Mouse (Mus musculus): ENCODE results near the gene Irf1.

The Irf1 gene

GRCm38 (mm10) chr11:53813001-53813868 lies 43.4 kb downstream of the Irf1 start:
- peak; percentile 79 for DNase-seq

GRCm38 (mm10) chr11:53814810-53815209 lies 45.0 kb downstream of the Irf1 start:
- DNase-seq = no peak

GRCm38 (mm10) chr11:53816841-53817375 lies 47.1 kb downstream of the Irf1 start:
- DNase-seq = no peak

GRCm38 (mm10) chr11:53818794-53819193 lies 49.0 kb downstream of the Irf1 start:
- peak; percentile 56 for DNase-seq

GRCm38 (mm10) chr11:53819511-53819910 lies 49.7 kb downstream of the Irf1 start:
- no peak for DNase-seq

GRCm38 (mm10) chr11:53820516-53821170 lies 50.8 kb downstream of the Irf1 start:
- no peak for DNase-seq

GRCm38 (mm10) chr11:53821230-53821944 lies 51.6 kb downstream of the Irf1 start:
- DNase-seq = no peak

GRCm38 (mm10) chr11:53821945-53822338 lies 52.1 kb downstream of the Irf1 start:
- DNase-seq = no peak

GRCm38 (mm10) chr11:53825409-53825808 lies 55.6 kb downstream of the Irf1 start:
- no peak for DNase-seq

Measured in kidney, postnatal 14 days (tissue).